Mouse (Mus musculus) adrenal gland, adult 8-10 months (tissue): ENCODE data around the gene Ets1. TPM values are rescaled to one million over a fixed set of nuclear protein-coding genes. Genes with fewer than 3 reads are reported as not detected.

Source experiments
- DNase-seq: peaks from one replicate; pipeline ENCODE4 v3.0.0; 2022
- total RNA-seq, 4 experiments: library from RNA; stranded (reverse); gene quantifications; 2 replicates each; pipeline ENCODE4 v1.2.4; 2022

Ets1 gene
- total RNA-seq, result 10 to 100 TPM; 21.2 to 39.9 (median 34.8) TPM

DNA sequence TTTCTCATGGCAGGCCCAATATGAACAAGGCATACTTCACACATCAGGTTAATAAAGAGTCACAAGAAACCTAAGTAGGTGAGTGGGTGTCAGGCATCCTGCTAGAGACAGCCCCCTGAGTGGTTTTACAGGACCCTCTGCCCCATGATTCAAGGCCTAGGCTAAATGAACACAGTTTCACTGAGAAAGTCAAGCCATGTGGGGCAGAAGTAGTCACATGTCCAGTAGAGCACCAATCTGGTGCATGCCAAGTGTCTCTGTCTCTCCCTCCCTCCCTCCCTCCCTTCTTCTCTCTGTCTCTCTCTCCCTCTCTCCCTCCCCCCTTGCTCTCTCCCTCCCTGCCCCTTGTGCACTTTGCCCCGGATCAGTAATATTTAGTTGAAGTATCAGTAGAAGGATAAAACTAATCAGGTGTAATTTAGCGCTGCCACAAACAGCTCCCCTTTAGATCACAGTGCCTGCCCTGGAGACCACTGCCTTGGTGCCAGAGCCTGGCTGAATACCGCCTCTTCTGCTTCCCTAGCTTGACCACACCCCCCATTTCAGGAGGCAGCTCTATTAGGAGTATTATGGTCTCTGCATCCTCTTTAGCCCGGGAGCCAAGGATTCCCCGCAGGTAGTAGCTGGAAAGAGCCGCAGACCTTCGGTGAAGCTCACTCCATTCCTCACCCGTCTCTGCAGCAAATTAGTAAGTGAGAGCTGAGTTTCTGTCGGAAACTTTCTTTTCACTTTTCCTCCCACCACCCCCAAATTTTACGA is at the start of gene Ets1:
Gene Ets1, plus strand, starts transcription at position 595 of the 759 bp plus-strand sequence.
- no peak for DNase-seq

DNA sequence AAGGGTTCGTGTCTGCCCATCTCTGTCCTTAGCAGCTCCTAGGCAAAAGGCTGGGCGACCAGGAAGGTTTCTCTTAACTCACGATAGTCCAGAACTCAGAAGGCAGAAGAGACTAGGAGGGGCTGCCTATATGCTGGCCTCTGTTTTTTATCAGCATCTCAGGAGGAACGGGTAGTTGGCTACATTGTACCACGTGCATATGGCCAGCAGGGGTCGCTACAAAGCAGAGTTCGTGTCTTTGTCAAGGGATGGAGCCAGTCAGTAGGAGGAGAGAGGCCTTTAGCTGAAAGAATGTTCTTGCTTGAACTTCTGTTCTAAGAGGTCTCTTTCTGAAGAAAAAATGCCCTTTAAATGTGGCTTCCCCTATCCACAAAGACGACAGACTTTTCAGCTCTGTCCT is 46.1 kb upstream of the Ets1 start:
- DNase-seq, result peak; percentile 53

DNA sequence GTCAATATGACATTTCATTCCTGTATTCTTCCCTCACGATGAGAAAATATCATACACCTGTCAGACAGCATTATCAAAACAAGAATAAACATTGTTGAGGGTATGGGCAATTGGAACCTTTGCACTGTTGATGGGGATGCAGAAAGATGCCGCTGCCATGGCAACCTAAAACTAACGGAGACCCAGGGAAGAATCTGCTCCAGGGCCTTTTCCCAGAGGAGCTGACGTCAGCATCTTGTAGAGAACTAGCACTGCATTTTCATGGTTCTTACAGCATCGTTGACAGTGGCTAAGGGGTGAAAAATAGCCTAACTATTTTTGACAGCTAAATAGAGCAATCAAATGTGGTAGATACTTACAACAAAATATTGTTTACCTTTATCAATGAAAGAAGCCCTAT is 45.5 kb upstream of the Ets1 start:
- no peak for DNase-seq

DNA sequence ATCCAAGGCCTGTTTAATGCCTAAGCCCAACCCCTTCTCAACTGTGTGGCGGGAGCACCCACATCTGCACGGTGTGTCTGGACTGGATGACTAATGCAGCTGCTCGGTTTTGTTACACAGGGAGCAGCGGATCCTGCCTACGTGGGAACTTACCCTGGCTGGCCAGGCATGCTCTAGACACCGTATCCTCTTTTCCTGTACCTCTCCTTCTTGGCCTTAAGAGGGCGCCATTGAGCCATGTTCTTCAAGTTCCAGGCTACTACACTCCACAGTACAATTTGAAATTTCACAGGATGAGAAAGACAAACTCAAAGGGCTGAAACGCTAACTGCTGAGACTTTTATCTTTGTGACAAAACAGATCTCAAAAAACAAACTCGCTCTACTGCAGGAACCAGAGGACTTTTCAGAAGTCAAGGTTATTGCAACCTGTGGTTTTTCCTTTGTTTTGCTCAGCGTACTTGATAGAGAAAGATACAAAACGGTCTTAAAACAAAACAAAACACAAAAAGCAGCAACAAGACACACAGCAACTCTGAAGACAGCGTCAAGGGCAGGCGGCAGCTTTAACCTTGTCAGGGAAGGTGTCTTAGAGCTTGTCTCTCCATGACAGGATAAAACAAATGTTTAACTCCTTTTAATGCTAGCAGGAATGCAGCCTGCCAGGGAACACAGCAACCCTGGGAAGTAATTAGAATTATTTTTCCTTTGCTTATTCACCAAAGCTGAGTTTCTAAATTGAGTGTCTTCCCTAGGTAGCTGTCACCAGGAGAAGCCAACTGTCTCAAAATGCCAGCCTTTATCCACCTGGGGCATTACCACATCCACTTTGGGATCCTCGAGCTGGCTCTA is 44.1 kb upstream of the Ets1 start:
- peak; percentile 63 for DNase-seq

DNA sequence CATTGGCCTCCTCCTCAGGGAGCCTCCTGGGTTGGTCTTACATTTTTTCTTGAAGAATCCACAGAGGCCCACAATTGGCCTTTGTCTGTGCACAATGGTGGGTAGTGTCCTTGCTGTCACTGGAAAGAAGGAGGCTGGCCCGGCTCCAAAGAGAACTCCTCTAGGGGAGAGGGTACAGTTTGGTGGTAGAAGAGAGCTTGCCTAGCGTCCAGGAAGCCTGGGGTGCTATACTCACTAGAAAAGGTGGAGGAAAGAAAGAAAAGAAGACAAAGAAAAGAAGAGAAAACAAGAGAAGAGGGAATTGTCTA is 43.5 kb upstream of the Ets1 start:
- DNase-seq, result no peak

DNA sequence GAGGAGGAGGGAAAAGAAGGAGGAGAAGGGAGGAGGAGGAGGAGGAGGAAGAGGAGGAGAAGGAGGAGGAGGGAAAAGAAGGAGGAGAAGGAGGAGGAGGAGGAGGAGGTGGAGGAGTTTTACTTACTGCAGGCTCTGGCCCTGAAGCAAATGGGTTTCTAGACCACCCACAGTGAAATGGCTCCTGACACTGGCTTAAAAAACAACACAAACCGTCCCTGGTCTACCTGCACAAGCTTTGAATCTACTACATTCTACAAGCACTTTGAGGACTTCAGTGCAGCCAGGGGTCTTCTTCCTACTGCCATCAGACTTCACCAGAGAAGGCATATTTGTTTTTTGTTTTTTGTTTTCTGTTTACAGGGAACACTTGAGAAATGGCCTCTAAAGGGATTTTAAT is 42.2 kb upstream of the Ets1 start:
- DNase-seq, result no peak

DNA sequence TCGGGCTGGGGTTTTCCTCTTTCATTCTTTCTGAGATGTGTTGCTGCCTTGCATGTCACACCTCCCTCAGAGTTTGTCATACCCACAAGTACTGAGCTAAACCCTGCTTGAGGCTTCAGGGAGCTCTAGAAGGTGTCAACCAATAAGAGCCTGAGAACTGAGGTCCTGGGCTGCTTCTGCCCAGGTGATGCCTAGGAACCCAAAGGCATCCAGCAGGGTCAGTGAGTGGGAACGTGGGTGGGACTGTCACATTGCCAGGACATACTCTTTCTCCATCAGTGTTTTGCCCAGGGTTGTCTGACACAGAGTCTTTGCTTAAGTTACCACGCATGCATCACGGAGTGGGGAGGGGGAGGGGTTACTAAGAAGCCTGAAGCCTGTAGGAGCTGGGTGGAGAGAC is 41.7 kb upstream of the Ets1 start:
- no peak for DNase-seq

DNA sequence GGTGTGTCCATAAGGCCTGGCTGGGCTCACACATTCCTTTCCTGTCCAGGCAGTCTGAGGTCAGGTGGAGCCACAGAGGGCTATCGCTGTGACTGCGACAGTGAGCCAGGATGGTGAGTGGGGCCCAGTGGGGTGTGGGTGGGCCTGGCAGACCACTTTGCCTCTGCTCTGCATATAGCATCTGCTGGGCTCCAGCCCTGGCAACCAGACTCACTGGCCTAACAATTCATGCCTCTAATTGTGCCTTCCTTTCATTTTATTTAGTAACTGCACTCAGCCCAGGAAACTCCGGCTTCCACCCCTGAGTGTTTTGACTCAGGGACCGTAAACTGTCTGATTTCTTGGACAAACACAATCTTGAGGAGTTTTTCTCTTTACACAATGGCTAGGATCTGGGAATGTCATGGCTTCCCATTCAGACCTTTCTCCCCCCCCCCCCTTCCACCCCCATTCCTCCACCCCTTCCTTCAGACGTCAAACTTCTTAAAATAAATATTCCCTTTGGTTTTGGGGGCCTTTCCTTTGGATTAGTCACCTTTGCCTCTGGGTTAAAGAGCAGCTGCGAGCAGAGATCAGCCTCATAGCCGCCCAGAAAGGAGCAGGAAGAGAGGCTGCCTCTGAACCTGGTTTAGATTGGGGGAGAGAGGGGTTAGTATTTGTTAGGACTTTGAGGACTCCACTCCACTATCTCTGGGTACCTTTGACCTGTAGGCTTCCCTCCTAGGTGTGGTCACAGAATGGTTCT is 40.8 kb upstream of the Ets1 start:
- no peak for DNase-seq

DNA sequence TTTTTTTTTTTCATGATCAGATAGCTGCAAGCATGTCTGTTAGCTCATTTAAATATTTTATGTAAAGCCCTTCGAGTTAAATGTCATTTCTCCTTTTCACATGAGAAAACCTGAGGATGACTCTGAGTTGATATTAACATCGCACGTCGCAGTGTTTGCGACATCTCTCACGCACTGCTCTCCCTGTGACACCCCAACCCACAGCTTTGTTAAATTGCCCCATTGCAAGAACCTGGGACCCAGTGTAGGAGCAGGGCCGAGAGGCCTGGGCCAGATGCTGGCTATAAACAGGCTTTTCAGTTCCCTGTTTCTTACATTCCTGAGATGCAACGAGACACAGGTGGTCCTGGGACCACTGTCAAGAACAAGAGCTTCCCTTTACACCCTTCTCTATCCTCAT is 39.7 kb upstream of the Ets1 start:
- DNase-seq, result no peak

DNA sequence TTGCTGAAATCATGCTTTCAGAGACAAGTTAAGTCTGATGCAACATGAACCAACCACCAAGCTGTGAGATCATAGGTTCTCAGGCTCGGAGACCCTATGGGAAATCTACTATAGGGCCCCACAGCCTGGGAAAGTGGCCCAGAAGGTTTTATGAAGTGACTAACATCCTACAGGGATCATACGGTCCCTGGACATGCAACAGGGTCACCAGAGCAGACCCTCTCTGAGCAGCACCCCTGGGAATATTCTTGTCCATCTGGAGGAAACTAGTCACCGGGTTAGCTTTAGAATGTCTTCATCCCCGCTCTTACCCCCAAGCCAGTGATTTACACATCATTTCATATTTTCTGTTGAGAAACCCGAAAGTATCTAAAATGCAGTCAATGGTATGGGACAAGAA is 34.1 kb upstream of the Ets1 start:
- no peak for DNase-seq

DNA sequence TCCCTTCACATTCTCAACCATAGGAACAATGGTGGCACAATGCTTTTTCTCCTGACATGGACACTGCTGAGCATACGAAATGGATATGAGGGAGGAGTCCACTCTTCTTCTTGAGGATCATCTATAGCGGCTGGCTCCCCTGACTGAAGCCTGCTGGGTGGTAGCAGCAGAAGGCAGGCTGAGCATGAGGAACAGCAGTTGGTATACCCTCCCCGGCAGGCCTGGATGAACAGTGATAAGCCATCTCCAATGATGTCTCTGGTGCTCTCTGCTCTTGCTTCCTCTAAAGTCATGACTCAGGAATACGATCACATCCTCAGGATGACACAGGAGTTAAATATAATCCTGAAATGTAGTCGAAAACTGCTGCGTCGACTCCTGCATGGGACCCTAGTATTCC is 32.9 kb upstream of the Ets1 start:
- no peak for DNase-seq

DNA sequence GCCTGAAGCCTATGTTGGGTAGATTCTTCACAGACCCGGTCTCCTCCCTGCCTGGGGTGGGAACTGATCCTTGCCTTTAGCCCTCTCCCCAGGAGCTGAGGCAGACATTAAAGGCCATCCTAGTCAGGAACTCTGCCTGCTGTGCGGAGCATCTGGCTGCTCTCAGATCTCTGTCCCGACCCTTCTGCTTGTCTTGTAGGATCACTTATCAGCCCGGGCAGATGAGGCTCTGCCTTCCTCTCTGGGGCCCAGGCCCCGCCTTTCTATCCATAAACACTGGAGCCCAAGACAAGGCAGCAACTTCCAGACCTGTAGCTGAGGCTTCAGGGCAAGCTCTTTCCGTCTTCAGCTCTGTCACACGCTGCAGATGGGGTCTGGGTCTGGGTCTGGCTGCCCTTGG is 28.8 kb upstream of the Ets1 start:
- no peak for DNase-seq

DNA sequence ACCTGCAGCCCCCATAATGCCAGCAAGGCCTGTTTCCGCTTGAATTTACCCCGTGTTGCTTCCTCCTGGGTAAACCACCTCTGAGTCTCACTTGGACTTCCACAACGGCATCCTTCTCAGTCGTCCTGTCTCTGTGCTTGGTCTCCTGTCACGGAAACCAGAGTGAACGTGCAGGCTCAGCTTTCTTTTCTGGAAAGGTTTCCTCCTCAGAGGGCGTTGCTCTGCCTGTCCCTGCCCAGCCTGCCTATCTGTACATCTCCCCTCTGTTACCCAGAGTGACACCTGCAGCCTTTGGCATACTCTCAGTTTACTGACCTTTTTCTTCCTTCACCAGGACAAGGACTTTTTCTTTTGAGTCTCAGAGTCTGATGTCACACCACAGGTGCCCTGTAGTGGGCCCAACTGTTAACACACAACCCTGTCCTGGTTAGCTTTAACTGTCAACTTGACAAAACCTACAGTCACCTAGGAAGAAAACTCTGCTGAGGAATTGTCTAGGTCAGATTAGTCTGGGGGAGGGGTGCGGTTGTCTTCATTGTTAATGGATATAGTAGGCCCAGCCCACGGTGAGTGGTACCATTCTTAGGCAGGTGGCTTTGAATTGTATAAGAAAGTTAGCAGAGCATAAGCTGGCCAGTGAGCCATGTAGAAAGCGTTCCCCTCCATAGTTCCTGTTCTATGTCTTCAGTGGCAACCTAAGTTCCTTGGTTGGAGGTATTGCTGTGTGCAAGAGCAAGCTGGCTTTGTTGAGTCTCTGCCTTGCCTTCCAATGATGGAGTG is 27.0 kb upstream of the Ets1 start:
- no peak for DNase-seq

DNA sequence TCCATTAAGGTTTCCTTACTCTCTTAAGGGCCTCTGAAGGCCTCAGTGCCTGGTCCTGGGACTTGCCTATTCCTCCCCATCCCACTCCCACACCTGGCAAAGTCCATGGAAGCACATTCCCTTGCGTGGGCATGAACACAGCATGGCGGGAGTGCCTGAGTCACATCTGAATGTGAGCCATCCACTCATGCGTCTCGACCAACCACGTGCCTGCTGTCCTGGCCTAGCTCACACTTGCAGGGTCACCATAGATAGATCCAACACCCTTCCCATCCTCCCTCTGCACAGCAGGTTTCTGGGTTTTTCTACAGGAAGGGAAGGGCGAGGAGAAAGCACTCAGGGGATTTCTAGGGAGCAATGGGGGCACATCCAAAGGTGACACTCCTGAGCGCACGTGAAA is 25.8 kb upstream of the Ets1 start:
- no peak for DNase-seq

DNA sequence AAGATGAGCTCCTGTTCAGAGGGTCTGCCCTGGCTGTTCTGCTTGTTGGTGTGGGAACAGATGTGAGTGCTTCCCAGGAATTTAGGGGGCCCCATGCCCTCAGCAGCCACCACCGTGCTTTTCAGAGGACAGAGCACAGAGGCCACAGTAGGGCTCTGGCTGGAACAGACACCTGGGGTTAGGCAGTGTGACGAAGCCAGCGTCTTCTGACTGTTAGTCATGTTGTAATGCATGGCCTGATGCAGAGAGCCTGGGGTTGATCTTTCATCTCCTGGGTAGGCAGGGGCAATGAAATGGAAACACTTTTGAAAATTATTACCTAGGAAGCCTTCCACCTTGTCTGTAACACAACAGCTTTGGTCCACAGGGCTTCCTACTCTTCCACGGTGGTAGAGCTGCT is 25.4 kb upstream of the Ets1 start:
- no peak for DNase-seq

DNA sequence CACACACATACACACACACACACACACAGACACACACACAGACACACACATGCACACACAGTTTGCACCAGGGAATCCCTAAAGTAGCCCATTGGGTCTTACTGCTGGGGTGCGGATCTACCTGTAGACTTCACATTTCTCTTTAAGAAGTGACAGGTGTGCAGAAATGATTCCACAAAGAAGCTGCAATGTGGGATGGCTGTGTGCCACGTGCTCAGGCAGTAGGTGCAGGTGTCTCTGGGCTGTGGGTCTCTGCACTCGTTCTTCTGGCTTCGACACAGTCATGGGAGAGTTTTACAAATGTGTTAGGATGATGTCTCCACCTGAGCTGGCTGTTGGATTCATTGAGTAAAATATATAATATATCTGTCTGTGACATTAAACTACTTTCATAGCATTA is 24.7 kb upstream of the Ets1 start:
- no peak for DNase-seq

DNA sequence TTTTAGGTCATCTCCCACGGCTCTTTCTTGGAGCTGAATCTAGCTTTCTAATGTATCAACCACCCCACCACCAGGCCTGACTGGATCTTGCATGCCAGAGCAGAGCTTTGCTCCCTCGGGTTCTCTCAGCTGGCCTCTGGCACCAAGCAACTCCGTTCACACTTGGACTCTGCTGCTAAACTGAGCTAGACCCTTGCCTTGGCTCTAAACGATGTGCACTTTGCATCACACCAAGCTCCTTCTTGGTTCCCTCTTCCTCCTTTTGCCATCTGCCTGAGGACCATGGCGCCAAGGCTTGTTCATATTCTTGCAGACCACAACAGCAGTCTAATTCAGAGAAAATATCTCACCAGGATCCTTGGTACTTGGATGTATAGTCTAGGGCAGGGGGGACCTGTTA is 23.6 kb upstream of the Ets1 start:
- DNase-seq, result no peak

DNA sequence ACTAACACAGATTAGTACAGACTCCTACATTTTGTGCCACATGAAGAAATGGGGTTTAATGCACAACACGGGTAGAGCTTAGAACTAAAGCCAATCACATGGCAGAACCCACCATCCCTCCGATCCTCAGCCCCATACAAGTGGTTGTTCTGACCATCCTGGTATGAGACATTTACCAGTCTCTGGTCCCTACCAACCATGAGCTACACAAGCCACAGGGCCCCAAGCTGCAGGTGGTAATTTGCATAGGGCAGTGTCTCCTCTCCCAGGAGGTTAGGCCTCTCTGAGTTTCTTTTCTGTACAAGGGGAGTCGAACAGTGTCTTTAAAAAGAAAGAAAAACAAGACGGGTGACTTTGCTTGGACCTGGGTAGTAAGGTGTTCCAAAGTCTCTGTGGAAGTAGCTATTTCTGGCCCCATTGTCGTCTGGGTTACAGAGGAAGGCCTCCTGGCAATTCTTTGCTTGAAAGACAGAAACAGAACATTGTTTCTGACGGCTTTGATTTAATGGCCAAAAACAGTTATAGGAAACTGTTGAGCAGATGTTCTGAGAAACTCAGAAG is 23.1 kb upstream of the Ets1 start:
- no peak for DNase-seq

DNA sequence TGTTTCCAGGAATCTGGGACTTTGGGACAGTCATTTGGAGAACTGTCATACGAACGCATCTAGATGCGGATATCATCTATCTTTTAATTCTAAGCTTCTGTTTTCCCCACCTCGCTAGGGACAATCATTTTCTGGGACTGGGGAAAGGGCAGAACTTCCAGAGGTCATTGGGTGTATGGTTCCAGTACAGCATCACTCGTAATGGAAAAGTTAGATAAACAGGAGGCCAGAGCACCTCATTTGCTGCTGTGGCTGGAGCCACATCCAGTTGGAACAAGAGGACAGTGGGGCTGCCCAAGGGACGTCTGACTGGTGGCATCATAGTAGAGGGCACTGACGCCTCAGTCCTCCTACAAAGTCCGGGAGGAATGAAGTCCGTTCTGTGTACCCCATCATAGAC is 21.8 kb upstream of the Ets1 start:
- DNase-seq, result no peak

DNA sequence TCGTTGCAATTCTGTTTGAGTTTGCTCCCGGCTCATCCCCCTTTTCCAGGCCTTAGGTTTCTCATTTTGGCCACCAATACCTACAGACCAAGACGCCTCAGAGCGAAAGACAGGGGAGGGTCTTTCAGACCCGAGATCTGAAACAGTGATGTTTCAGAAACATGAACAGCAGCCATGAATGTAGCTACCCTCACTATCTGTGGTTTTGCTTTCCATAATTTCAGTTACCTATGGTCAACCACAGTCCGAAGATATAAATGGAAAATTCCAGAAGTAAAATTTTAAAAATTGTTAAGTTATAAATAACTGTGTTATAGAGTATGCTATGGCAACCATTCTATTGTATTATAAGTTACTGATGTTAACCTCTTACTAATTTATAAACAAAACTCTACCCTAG is 20.6 kb upstream of the Ets1 start:
- DNase-seq, result no peak

DNA sequence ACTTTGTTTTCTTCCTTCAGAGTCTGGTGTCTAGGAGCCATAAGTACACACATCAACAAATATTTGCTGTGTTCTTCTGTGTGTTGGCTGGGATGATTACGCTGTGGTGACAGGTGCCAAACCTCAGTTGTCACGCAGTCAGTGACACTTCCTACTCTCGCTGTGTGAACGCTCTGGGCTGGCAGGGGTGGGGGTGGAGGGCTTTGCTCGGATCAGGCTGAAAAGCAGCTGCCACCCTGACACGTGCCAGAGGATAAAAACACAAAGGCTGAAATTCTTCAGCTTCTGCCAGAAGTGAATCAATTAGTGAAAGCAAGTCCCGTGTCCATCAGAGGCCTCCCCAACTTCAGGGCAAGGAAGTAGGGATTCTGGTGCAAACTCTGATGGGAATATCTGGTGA is 20.0 kb upstream of the Ets1 start:
- DNase-seq, result no peak
